Mouse (Mus musculus) kidney, embryonic 16.5 days (tissue): ENCODE measurements at regions not wholly inside any gene's neighbourhood (a gene's known extent, or its start where the extent isn't known, plus 50 kb on each side); places are given as distances from the start of the nearest gene placed in this dataset.

ENCODE experiments used
- ATAC-seq: fragments of 200-750 bp; cut with Nextera tagmentation; 2 replicates; pipeline ENCODE4 v1.8.0; 2017; ENCODE audit warnings: moderate TSS enrichment; ENCODE audit not compliant: low FRiP score, low TSS enrichment
- H3K27ac ChIP-seq: fragments of 300-500 bp; sonication (generic); 2 replicates; pipeline ENCODE4 v1.5.1; 2014; ENCODE audit warnings: low read length
- H3K27me3 ChIP-seq: fragments of 300-500 bp; sonication (generic); 2 replicates; pipeline ENCODE4 v1.6.1; 2014; ENCODE audit warnings: low read length, control low read depth, mixed read lengths; ENCODE audit not compliant: insufficient read depth
- H3K36me3 ChIP-seq: fragments of 300-500 bp; sonication (generic); 2 replicates; pipeline ENCODE4 v1.6.1; 2014; ENCODE audit warnings: low read length, control low read depth, mixed read lengths; ENCODE audit not compliant: insufficient read depth
- H3K4me1 ChIP-seq: fragments of 300-500 bp; sonication (generic); 2 replicates; pipeline ENCODE4 v1.6.1; 2014; ENCODE audit warnings: low read length, control low read depth, mixed read lengths; ENCODE audit not compliant: insufficient read depth
- H3K4me2 ChIP-seq: fragments of 300-500 bp; sonication (generic); replicated peaks from 2 replicates; pipeline ENCODE4 v1.6.1; 2014; ENCODE audit warnings: low read depth, low read length
- H3K4me3 ChIP-seq: fragments of 300-500 bp; sonication (generic); 2 replicates; pipeline ENCODE4 v1.5.1; 2014; ENCODE audit warnings: mild to moderate bottlenecking, low read length
- H3K9ac ChIP-seq: fragments of 300-500 bp; sonication (generic); replicated peaks from 2 replicates; pipeline ENCODE4 v1.6.1; 2014; ENCODE audit warnings: low read length
- H3K9me3 ChIP-seq: fragments of 300-500 bp; sonication (generic); 2 replicates; pipeline ENCODE4 v1.6.1; 2016; ENCODE audit warnings: low read length, control low read depth
- WGBS: fragments of 180-500 bp; shearing (Covaris S2); extraction: QIAGEN DNeasy Blood & Tissue Kit; methylation state at CpG from one replicate; pipeline ENCODE4 v1.1.7; 2014; 5-methylcytosine and 5-hydroxymethylcytosine counted together

DNA sequence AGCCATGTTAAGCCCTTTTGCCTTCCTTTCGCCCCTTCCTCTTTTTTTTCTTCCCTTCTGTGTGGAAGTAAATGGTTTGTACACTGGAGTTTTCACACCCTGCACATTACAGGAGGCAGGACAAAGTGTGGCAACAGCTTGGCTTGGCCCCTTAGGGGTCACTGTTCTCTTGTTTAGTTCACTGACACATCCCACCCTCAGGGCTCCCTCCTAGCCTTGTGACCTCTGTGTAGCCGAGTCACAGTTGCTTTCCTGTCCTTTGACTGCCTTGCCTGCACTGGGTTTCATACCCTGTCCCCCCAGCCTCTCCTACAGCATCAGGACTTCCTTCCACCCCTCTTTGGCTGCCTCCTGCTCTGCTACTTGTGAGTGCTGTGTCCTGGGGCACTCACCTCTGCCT lies 835.6 kb upstream of the Car8 start:
- ATAC-seq, result no peak
- H3K4me1 ChIP-seq, result peaks cover 5% of the 10 kb centered on the region; the same call in 1 of the 2 replicates

DNA sequence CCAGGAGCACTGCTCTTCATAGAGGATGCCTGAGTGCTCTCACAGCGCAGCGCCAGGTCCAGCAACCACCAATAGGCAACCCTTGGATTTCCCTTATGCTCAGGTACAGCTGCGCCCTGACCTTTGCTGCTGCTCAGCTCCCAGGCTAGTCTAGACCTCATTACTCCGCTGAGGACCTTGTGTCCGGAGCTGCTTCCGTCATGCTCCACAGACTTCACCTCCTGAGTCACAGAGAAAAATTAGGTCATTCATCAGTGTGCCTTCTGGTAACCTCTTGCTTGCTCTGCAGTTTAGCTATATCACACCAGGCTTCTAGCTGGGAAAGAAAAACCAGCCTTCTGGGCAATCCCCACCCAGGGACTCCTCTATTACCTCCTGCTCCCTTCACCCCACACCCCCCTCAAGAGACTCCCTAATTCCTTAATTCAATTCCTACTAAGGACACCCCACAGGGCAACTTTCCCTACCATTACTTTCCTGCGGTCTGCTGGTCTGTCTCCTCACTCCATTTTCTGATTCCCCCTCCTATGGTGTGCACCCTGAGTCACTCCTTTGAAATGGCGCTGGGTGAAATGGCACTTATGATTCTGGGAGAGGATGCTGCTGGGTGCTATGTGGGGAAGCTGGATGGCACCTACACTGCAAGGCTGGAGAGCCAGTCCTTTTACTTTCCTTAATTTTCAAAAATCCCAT lies 835.0 kb upstream of the Car8 start:
- H3K36me3 ChIP-seq, result no peaks in the 10 kb centered on the region
- no peaks in the 10 kb centered on the region for H3K27me3 ChIP-seq
- WGBS, result 49% methylated on average over 8 of the region's 8 CpGs
- peak; percentile 84 for ATAC-seq
- peaks cover 5% of the 10 kb centered on the region; the same call in 1 of the 2 replicates for H3K4me1 ChIP-seq
- no peak overlapping the region for H3K27ac ChIP-seq
- no peak overlapping the region for H3K4me2 ChIP-seq
- no peak overlapping the region for H3K4me3 ChIP-seq
- no peak overlapping the region for H3K9ac ChIP-seq
- no peaks in the 10 kb centered on the region for H3K9me3 ChIP-seq

More for the DNA sequence above, 835.6 kb upstream of the Car8 start:
- no peak overlapping the region for H3K4me3 ChIP-seq
- H3K4me2 ChIP-seq, result no peak overlapping the region
- WGBS, result 35% methylated on average over 2 of the region's 2 CpGs
- no peaks in the 10 kb centered on the region for H3K9me3 ChIP-seq
- H3K36me3 ChIP-seq, result no peaks in the 10 kb centered on the region
- H3K27ac ChIP-seq, result no peak overlapping the region
- no peaks in the 10 kb centered on the region for H3K27me3 ChIP-seq
- no peak overlapping the region for H3K9ac ChIP-seq

GRCm38 (mm10) chr4:9072321-9072720 lies 833.5 kb upstream of the Car8 start:
- Histone ChIP-seq H3K36me3 (no peaks in the 10 kb centered on the region), H3K4me3 (no peak overlapping the region), H3K4me1 (peaks cover 5% of the 10 kb centered on the region; the same call in 1 of the 2 replicates), H3K27me3 (no peaks in the 10 kb centered on the region), H3K27ac (no peak overlapping the region), H3K9ac (no peak overlapping the region), H3K9me3 (no peaks in the 10 kb centered on the region), H3K4me2 (no peak overlapping the region)
- WGBS, result 65% methylated on average over 5 of the region's 5 CpGs
- ATAC-seq, result no peak

GRCm38 (mm10) chr4:9067874-9068273 lies 829.0 kb upstream of the Car8 start:
- WGBS, result 71% methylated on average over 2 of the region's 2 CpGs
- no peaks in the 10 kb centered on the region for H3K27me3 ChIP-seq
- no peak overlapping the region for H3K9ac ChIP-seq
- no peak overlapping the region for H3K4me3 ChIP-seq
- no peaks in the 10 kb centered on the region for H3K36me3 ChIP-seq
- H3K4me1 ChIP-seq, result no peaks in the 10 kb centered on the region
- no peak for ATAC-seq
- H3K4me2 ChIP-seq, result no peak overlapping the region
- H3K9me3 ChIP-seq, result no peaks in the 10 kb centered on the region
- H3K27ac ChIP-seq, result no peak overlapping the region

DNA sequence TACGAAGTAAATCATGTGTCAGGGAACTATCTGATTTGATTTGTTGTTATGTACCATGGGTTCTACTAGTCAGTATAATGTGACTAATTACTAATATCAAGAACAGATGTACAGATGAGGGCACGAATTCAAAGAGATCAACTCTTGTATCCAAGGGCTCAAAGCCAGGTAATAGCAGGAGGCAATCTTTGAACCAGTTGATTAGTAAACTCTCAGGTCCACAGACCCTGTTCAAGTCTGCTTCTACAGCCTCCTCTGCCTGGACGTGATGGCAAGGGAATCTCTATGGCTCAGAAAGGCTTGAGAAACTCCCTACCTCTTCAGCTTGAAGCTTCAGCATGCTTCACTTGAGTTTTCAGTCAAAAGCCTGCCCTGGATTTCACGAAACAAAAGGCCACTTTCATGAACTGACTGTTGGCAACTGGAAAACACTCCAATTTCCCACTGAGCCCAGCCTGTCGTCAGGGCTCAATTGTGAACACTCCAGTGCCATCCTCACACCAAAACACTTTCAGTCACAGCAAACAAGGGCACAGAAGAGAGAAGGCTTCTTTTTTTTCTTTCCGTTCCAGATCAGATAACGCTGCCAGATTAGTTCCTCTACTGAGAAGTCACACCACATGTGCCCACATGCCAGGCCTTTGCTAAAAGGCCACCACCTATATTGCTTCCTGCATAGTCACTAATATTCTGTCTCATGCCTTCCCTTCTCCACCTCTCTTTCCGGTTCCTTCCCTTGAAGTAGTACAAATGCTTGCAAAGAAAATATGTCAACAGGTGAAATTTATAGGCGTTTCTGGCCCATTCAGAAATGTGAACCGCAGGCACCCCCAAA lies 827.4 kb upstream of the Car8 start:
- 55% methylated on average over 10 of the region's 10 CpGs for WGBS
- H3K9ac ChIP-seq, result no peak overlapping the region
- H3K27me3 ChIP-seq, result no peaks in the 10 kb centered on the region
- no peaks in the 10 kb centered on the region for H3K36me3 ChIP-seq
- no peak overlapping the region for H3K4me2 ChIP-seq
- H3K9me3 ChIP-seq, result no peaks in the 10 kb centered on the region
- H3K4me1 ChIP-seq, result no peaks in the 10 kb centered on the region
- H3K4me3 ChIP-seq, result no peak overlapping the region
- ATAC-seq, result no peak
- no peak overlapping the region for H3K27ac ChIP-seq

DNA sequence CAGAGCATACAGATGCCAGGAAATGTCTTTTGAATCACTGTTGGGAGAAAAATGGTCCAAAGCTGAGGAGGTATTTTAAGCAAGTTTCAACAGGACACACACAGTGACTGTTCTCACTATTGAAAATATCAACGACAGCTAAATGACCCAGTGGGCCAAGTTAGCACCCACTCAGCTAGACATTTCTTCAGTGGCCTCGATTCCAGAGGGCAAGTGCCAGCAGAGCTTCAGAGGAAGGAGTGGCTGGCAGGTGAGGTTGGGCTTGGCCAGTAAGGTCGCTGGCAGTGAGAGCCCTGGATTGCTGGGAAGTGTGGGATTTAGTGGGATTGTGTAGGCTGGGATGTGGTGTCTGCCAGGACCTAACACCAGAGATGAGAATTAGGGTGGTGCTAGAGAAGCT lies 823.1 kb upstream of the Car8 start:
- WGBS, result 57% methylated on average over 3 of the region's 3 CpGs
- H3K9ac ChIP-seq, result no peak overlapping the region
- H3K27ac ChIP-seq, result no peak overlapping the region
- H3K4me3 ChIP-seq, result no peak overlapping the region
- 0 out of 2 replicates have a peak, but pooled peaks cover 4% of the 10 kb centered on the region for H3K4me1 ChIP-seq
- no peaks in the 10 kb centered on the region for H3K27me3 ChIP-seq
- H3K36me3 ChIP-seq, result no peaks in the 10 kb centered on the region
- H3K9me3 ChIP-seq, result no peaks in the 10 kb centered on the region
- H3K4me2 ChIP-seq, result no peak overlapping the region
- ATAC-seq, result no peak

DNA sequence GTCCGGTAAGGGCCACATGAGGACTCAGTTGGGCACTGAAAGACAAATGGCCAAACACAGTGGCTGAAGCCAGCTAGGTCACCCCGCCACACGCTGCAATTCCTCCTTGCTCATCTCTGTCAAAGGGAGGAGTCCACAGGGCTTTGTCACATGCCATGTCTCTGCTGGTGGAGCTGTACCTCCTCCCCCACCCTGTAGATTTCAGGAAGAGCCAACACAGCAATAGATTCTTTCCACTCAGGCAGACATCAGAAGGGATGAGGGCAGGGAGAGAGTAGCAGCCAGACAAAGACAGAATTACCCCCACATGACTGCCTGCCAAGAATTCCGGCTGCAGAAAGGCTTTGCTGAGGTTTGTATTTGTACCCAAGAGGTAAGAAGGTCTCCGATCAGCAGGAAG lies 821.4 kb upstream of the Car8 start:
- H3K27ac ChIP-seq, result no peak overlapping the region
- no peak overlapping the region for H3K4me2 ChIP-seq
- no peaks in the 10 kb centered on the region for H3K36me3 ChIP-seq
- 58% methylated on average over 5 of the region's 5 CpGs for WGBS
- H3K9me3 ChIP-seq, result no peaks in the 10 kb centered on the region
- no peak overlapping the region for H3K9ac ChIP-seq
- H3K27me3 ChIP-seq, result no peaks in the 10 kb centered on the region
- no peak for ATAC-seq
- no peak overlapping the region for H3K4me3 ChIP-seq
- H3K4me1 ChIP-seq, result 0 out of 2 replicates have a peak, but pooled peaks cover 4% of the 10 kb centered on the region

DNA sequence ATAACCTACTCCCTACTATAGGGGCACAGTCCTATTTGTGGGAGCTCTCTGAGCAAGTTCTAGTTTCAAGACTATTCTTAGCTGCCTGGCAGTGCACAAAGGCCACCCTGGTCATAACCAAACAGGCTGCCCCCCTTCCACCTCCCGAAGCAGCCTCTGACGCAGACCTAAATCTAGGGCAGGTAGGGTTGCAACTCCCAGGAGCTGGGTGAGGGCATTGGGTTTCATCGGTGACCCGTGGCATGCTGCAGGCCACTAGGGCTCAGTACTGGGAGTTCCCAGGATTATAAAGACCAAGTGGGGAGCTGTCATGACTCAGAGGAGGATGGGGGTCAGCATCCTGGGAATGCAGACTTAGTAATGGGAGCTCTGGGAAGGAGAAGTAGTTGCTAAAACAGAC lies 818.8 kb upstream of the Car8 start:
- no peak overlapping the region for H3K27ac ChIP-seq
- 0 out of 2 replicates have a peak, but pooled peaks cover 4% of the 10 kb centered on the region for H3K4me1 ChIP-seq
- ATAC-seq, result peak; percentile 80
- no peaks in the 10 kb centered on the region for H3K36me3 ChIP-seq
- no peak overlapping the region for H3K4me3 ChIP-seq
- no peaks in the 10 kb centered on the region for H3K27me3 ChIP-seq
- WGBS, result 27% methylated on average over 4 of the region's 4 CpGs
- no peaks in the 10 kb centered on the region for H3K9me3 ChIP-seq
- H3K4me2 ChIP-seq, result no peak overlapping the region
- no peak overlapping the region for H3K9ac ChIP-seq

DNA sequence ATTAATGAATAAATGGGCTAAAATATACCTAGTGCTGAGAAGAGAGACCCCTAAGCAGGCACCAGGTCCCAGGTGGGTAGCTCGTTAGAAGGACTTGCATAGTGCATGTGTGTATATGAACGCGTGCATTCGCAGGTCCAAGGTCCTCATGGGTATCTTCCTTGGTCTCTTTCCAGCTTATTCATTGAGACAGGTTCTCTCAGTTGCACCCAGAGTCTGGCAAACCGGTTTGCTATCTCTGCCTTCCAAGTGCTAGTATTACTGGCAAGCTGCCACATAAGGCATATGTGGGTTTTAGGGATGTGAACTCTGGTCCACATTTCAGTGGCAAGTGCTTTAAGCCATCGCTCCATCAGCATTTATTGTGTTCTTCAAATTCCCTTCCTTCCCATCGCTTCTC lies 818.3 kb upstream of the Car8 start:
- H3K9me3 ChIP-seq, result no peaks in the 10 kb centered on the region
- WGBS, result 86% methylated on average over 7 of the region's 7 CpGs
- H3K36me3 ChIP-seq, result no peaks in the 10 kb centered on the region
- no peaks in the 10 kb centered on the region for H3K27me3 ChIP-seq
- H3K27ac ChIP-seq, result no peak overlapping the region
- H3K4me3 ChIP-seq, result no peak overlapping the region
- H3K9ac ChIP-seq, result no peak overlapping the region
- no peak overlapping the region for H3K4me2 ChIP-seq
- no peak for ATAC-seq
- 0 out of 2 replicates have a peak, but pooled peaks cover 4% of the 10 kb centered on the region for H3K4me1 ChIP-seq

- 71% methylated on average over 4 of the region's 4 CpGs for WGBS
- Histone ChIP-seq H3K9me3 (no peaks in the 10 kb centered on the region), H3K9ac (no peak overlapping the region), H3K4me2 (no peak overlapping the region), H3K27me3 (no peaks in the 10 kb centered on the region), H3K27ac (no peak overlapping the region), H3K36me3 (no peaks in the 10 kb centered on the region), H3K4me1 (0 out of 2 replicates have a peak, but pooled peaks cover 4% of the 10 kb centered on the region), H3K4me3 (no peak overlapping the region)
- ATAC-seq, result 0 out of 2 replicates have a peak, but pooled peaks have one; percentile 12
These were observed 817.0 kb upstream of the Car8 start for GRCm38 (mm10) chr4:9055876-9056275.
